Mouse (Mus musculus) inflammation-experienced regulatory T-cells, adult 16 weeks (primary cell): ENCODE data around the gene Ttn. TPM values are rescaled to one million over a fixed set of nuclear protein-coding genes. Genes with fewer than 3 reads are reported as not detected.

ENCODE experiments used
- polyA plus RNA-seq: library from polyadenylated mRNA; unstranded; fragments of 100-300 nt; shearing (Covaris generic); gene quantifications from one replicate; pipeline ENCODE4 v1.2.1, GENCODE M21; 2017

Ttn gene
- polyA plus RNA-seq, result 10.4 TPM

GRCm38 (mm10) chr2:76982391-76983145, at the start of gene Ttn:
Gene Ttn, minus strand, starts transcription at chr2:76982547.

GRCm38 (mm10) chr2:76674725-76675427, 307.5 kb downstream of the Ttn start, which contains the start of gene Plekha3:
Gene Plekha3, plus strand, starts transcription at chr2:76675281.

GRCm38 (mm10) chr2:76672966-76673392, 309.4 kb downstream of the Ttn start, which contains the start of gene Fkbp7:
Gene Fkbp7, minus strand, starts transcription at chr2:76673116.

Other genes starting within 250 kb of the Ttn start
- gene Ccdc141, start 188.1 kb upstream of the Ttn start, polyA plus RNA-seq, result 1.9 TPM